Mouse (Mus musculus) olfactory bulb, adult 2 months (tissue): ENCODE results near the gene Cdip1. TPM values are rescaled to one million over a fixed set of nuclear protein-coding genes. Genes with fewer than 3 reads are reported as not detected.

Source experiments
- H3K27ac ChIP-seq: fragments of 200-500 bp; 2 replicates; pipeline ENCODE4 v1.5.1; 2012; ENCODE audit warnings: low read depth, low read length; ENCODE audit not compliant: insufficient read depth
- H3K4me1 ChIP-seq: fragments of 200-500 bp; 2 replicates; pipeline ENCODE4 v1.6.1; 2012; ENCODE audit warnings: low read length; ENCODE audit not compliant: control insufficient read depth, insufficient read depth
- H3K4me3 ChIP-seq: fragments of 200-500 bp; 2 replicates; pipeline ENCODE4 v1.5.1; 2012; ENCODE audit warnings: mild to moderate bottlenecking, low read depth, low read length, moderate library complexity; ENCODE audit not compliant: insufficient read depth
- CTCF ChIP-seq: fragments of 200-500 bp; IDR thresholded peaks from 2 replicates; pipeline ENCODE4 v1.5.1; 2012; ENCODE audit warnings: low read depth, mild to moderate bottlenecking, low read length, moderate library complexity; ENCODE audit not compliant: insufficient read depth
- POLR2A ChIP-seq: fragments of 200-500 bp; IDR thresholded peaks from 2 replicates; pipeline ENCODE4 v1.6.1; 2012; ENCODE audit warnings: mild to moderate bottlenecking, low read depth, low read length, moderate library complexity; ENCODE audit not compliant: insufficient read depth
- WGBS: fragments of 180-500 bp; shearing (Covaris S2); methylation state at CpG from one replicate; pipeline ENCODE4 v1.1.7; 2018; 5-methylcytosine and 5-hydroxymethylcytosine counted together
- polyA plus RNA-seq: library from polyadenylated mRNA; stranded (reverse); fragments of >200 nt; gene quantifications from 2 replicates; pipeline ENCODE4 v1.2.4, GENCODE M21; 2012; ENCODE audit warnings: low replicate concordance; ENCODE audit not compliant: missing spikeins, insufficient read depth, insufficient read length

Gene Cdip1
- polyA plus RNA-seq, 1 experiment = not detected

DNA sequence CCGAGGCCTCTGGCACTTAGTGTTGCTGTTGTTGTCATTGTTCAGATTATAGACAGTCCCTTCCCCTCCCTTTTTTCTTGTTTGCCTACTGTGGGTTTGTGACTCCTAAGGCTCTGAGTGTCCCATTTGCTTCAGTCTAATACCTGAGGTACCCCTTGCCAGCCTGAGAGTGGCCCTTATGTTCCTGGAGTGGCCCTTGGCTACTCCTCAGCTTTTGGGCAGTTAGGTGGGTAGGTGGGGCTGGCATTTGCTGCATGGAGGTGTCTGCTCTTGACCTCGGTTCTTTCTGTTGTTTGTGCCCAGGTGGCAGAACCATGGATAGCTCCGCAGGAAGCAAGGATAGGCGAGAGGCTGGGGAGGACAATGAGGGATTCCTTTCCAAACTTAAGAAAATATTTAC is 84.6 kb downstream of the Cdip1 start:
- 77% methylated on average over 4 of the region's 4 CpGs for WGBS

DNA sequence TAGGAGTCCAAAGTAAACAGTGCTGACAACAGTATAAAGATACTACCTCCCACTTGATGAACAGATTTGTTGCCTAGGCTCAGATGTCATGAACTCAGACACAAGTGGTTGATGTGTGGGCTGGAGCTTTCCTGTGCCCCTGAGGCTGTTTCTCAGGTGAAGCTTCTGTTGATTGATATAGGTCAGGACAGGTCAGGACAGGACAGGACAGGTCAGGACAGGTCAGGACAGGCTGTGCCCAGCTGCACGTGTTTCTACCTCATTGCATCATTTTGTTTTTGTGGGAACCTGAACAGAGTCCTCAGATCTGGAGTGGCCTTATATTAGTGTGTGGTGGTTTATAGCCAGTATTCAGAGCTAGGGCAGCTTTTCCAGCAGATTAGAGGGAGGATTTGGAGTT is 87.4 kb downstream of the Cdip1 start:
- WGBS = 66% methylated on average over 1 of the region's 1 CpGs
- no peak for TF ChIP-seq CTCF
- H3K4me3 ChIP-seq = no peak overlapping the region

More for the DNA sequence above, 84.6 kb downstream of the Cdip1 start:
- Histone ChIP-seq H3K4me1 (no peaks in the 10 kb centered on the region), H3K4me3 (no peak overlapping the region), H3K27ac (no peak overlapping the region)
- TF ChIP-seq POLR2A (no peak), CTCF (no peak)

DNA sequence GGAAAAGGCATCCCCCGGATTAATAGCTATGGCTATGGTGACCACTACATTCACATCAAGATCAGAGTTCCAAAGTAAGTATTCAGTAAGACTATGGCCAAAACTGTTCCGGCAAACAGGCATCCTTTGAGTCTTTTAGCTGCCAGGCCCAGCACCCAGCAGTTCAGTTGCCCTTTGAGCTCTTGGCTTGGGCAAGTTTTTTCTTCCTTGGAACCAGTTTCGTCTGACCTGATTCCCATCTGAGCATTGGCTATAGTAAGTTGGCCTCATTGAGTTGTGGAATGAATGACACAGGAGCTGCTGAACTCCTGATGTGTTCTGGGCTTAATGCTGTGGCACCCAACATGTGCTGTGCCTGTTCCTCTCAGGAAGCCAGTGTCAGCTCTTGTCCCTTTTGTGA is 88.9 kb downstream of the Cdip1 start:
- no peaks in the 10 kb centered on the region for H3K4me1 ChIP-seq
- TF ChIP-seq CTCF = no peak
- TF ChIP-seq POLR2A = no peak
- WGBS = 94% methylated on average over 3 of the region's 3 CpGs
- no peak overlapping the region for H3K4me3 ChIP-seq
- H3K27ac ChIP-seq = no peak overlapping the region

More for the DNA sequence above, 87.4 kb downstream of the Cdip1 start:
- H3K4me1 ChIP-seq = no peaks in the 10 kb centered on the region
- H3K27ac ChIP-seq = no peak overlapping the region

Other genes with a start within 250 kb of the Cdip1 start
- not detected in 2 replicates for gene Srl, start 248.5 kb downstream of the Cdip1 start, polyA plus RNA-seq
- not detected in 2 replicates for gene Tfap4, start 230.4 kb downstream of the Cdip1 start, polyA plus RNA-seq
- gene Glis2, start 195.6 kb downstream of the Cdip1 start, polyA plus RNA-seq = not detected in 2 replicates
- gene Pam16, start 165.3 kb downstream of the Cdip1 start, polyA plus RNA-seq = not detected in 2 replicates
- not detected in 2 replicates for gene Vasn, start 150.4 kb downstream of the Cdip1 start, polyA plus RNA-seq
- gene Dnaja3, start 150.3 kb downstream of the Cdip1 start, polyA plus RNA-seq = not detected in 2 replicates
- not detected in 2 replicates for gene Coro7, start 110.5 kb downstream of the Cdip1 start, polyA plus RNA-seq
- not detected in 2 replicates for gene Nmral1, start 70.9 kb downstream of the Cdip1 start, polyA plus RNA-seq
- not detected in 2 replicates for gene Hmox2, start 63.9 kb downstream of the Cdip1 start, polyA plus RNA-seq
- gene 4930562C15Rik, start 45.1 kb upstream of the Cdip1 start, polyA plus RNA-seq = not detected in 2 replicates
- gene Ubald1, start 90.0 kb upstream of the Cdip1 start, polyA plus RNA-seq = not detected in 2 replicates
- gene Mgrn1, start 96.0 kb upstream of the Cdip1 start, polyA plus RNA-seq = 248 TPM in 1 of 2 replicates, not detected in the other
- gene Nudt16l1, start 148.5 kb upstream of the Cdip1 start, polyA plus RNA-seq = not detected in 2 replicates
- not detected in 2 replicates for gene Anks3, start 173.9 kb upstream of the Cdip1 start, polyA plus RNA-seq
- not detected in 2 replicates for gene Sept12, start 207.6 kb upstream of the Cdip1 start, polyA plus RNA-seq
- not detected in 2 replicates for gene Smim22, start 217.0 kb upstream of the Cdip1 start, polyA plus RNA-seq
- not detected in 2 replicates for gene Rogdi, start 223.3 kb upstream of the Cdip1 start, polyA plus RNA-seq